Mouse (Mus musculus) embryonic facial prominence, embryonic 11.5 days (tissue): ENCODE data around the gene Foxn3. TPM values are rescaled to one million over a fixed set of nuclear protein-coding genes. Genes with fewer than 3 reads are reported as not detected.

Source experiments
- ATAC-seq: fragments of 200-750 bp; cut with Nextera tagmentation; replicated peaks from 2 replicates; pipeline ENCODE4 v1.8.0; 2017; ENCODE audit warnings: low read depth; ENCODE audit not compliant: insufficient number of reproducible peaks, low FRiP score, low TSS enrichment
- DNase-seq: peaks from one replicate; pipeline ENCODE4 v3.0.0-alpha.2; 2015; ENCODE audit warnings: low spot score
- H3K27ac ChIP-seq: fragments of 300-500 bp; sonication (generic); replicated peaks from 2 replicates; pipeline ENCODE4 v1.5.1; 2014; ENCODE audit warnings: mild to moderate bottlenecking, low read depth, low read length, control low read depth
- H3K27me3 ChIP-seq: fragments of 300-500 bp; sonication (generic); 2 replicates; pipeline ENCODE4 v1.6.1; 2014; ENCODE audit warnings: mild to moderate bottlenecking, low read length, moderate library complexity, mixed read lengths; ENCODE audit not compliant: control insufficient read depth, insufficient read depth
- H3K36me3 ChIP-seq: fragments of 300-500 bp; sonication (generic); replicated peaks from 2 replicates; pipeline ENCODE4 v1.6.1; 2014; ENCODE audit warnings: low read depth, mild to moderate bottlenecking, low read length, moderate library complexity, mixed read lengths; ENCODE audit not compliant: control insufficient read depth, insufficient read depth
- H3K4me1 ChIP-seq: fragments of 300-500 bp; sonication (generic); 2 replicates; pipeline ENCODE4 v1.6.1; 2014; ENCODE audit warnings: low read length, mixed read lengths; ENCODE audit not compliant: control insufficient read depth, insufficient read depth
- H3K4me2 ChIP-seq: fragments of 300-500 bp; sonication (generic); 2 replicates; pipeline ENCODE4 v1.6.1; 2014; ENCODE audit warnings: low read depth, mild to moderate bottlenecking, control low read depth, low read length, moderate library complexity
- H3K4me3 ChIP-seq: fragments of 300-500 bp; sonication (generic); 2 replicates; pipeline ENCODE4 v1.5.1; 2014; ENCODE audit warnings: low read depth, low read length, control low read depth
- H3K9ac ChIP-seq: fragments of 300-500 bp; sonication (generic); replicated peaks from 2 replicates; pipeline ENCODE4 v1.6.1; 2014; ENCODE audit warnings: mild to moderate bottlenecking, control low read depth, low read length
- H3K9me3 ChIP-seq: fragments of 300-500 bp; sonication (generic); replicated peaks from 2 replicates; pipeline ENCODE4 v1.6.1; 2016; ENCODE audit warnings: mild to moderate bottlenecking, low read length, inconsistent platforms, mixed read lengths; ENCODE audit not compliant: control insufficient read depth
- WGBS: fragments of 180-500 bp; shearing (Covaris S2); extraction: QIAGEN DNeasy Blood & Tissue Kit; methylation state at CpG from one replicate; pipeline ENCODE4 v1.1.7; 2014; 5-methylcytosine and 5-hydroxymethylcytosine counted together
- polyA plus RNA-seq: library from polyadenylated mRNA; unstranded; fragments of >200 nt; fragmentation: Nextera tagmentation; extraction: Ambion mirVana; gene quantifications from 2 replicates; pipeline ENCODE4 v1.2.1, GENCODE M21; 2014

The Foxn3 gene
- polyA plus RNA-seq, 1 experiment from 2014 or later: 80.5 TPM

DNA sequence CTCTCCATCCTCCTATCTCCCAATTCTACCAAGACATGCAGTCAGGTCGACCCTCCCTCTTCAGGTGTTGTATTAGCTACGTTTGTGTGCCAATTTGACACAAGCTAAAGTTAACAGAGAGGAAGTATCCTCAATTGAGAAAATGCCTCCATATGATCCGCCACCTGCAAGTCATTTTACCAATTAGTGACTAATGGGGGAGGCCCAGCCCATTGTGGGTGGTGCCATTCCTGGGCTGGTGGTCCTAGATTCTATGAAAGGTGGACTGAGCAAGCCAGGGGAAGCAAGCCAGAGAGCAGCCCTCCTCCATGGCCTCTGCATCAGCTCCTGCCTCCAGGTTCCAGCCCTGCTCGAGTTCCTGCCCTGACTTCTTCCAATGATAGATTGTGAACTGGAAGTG, 158.0 kb downstream of the Foxn3 start:
- H3K9me3 ChIP-seq: no peaks in the 10 kb centered on the region
- no peak overlapping the region for H3K4me3 ChIP-seq
- H3K27ac ChIP-seq: no peak overlapping the region
- H3K36me3 ChIP-seq: no peaks in the 10 kb centered on the region
- H3K4me2 ChIP-seq: no peak overlapping the region
- no peaks in the 10 kb centered on the region for H3K27me3 ChIP-seq
- DNase-seq: peak; percentile 60
- no peaks in the 10 kb centered on the region for H3K4me1 ChIP-seq
- 42% methylated on average over 4 of the region's 4 CpGs for WGBS
- ATAC-seq: no peak
- no peak overlapping the region for H3K9ac ChIP-seq

DNA sequence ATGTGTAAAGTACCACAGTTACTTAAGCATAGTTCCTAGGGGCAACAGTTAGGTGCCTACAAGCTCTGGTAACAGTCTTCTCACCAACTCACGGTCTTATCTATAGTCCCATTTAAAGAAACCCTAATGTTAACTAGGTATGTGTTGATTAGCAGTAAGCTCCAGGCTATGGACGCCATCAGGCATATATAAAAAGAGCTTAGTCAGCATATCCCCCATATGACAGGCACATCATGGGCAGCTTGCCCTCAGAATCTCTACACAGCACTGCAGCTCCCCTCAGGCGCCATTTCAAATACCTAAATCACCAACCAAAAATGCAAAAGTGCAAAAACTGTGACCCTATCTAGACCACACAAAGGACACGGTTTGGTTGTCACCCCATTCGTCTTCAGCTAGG, 160.4 kb downstream of the Foxn3 start:
- no peaks in the 10 kb centered on the region for H3K4me1 ChIP-seq
- H3K27ac ChIP-seq: no peak overlapping the region
- 96% methylated on average over 5 of the region's 5 CpGs for WGBS

DNA sequence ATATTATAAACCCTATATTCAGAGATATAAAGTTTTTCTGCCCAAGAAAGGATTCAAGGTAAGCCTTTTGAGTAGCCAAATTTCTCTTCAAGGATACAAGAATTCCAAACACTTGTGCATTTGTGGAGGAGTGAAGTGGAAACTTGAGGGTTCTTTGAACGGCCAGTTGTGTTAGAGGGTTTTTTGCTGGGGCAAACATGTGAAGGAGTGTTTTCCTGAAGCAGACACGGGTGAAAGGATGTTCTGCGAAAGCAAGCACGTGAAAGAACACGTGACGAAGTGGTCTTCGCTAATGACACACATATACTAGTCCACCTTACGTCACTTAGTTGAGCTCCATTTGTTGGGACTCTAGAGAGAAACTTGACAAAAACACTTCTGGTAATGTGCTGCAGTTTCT, 162.5 kb downstream of the Foxn3 start:
- 93% methylated on average over 8 of the region's 8 CpGs for WGBS

More for the DNA sequence above, 160.4 kb downstream of the Foxn3 start:
- H3K4me2 ChIP-seq: no peak overlapping the region
- no peaks in the 10 kb centered on the region for H3K36me3 ChIP-seq
- H3K27me3 ChIP-seq: no peaks in the 10 kb centered on the region
- H3K9ac ChIP-seq: no peak overlapping the region
- no peak overlapping the region for H3K4me3 ChIP-seq
- H3K9me3 ChIP-seq: no peaks in the 10 kb centered on the region
- DNase-seq (no peak), ATAC-seq (no peak)

DNA sequence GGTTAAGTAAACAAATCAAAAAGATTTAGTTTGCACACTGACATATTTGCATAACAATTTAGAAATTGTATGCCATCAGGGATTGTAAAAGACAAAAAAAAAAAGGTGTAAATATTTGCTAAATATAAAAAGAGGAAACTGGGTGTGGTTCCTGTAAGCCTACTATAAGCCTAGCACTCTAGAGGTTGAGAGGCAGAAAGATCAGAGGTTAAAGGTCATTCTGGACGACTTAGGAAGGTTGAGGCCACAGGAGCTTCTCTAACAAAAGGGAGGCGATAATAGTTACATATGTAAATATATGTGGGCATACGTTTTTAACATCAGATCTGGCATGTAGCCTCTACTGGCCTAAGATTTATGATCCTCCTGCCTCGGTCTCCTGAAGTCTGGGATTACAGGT, 163.8 kb downstream of the Foxn3 start:
- H3K9me3 ChIP-seq: no peaks in the 10 kb centered on the region
- no peaks in the 10 kb centered on the region for H3K4me1 ChIP-seq
- no peak overlapping the region for H3K4me3 ChIP-seq
- H3K27ac ChIP-seq: no peak overlapping the region
- no peak overlapping the region for H3K9ac ChIP-seq
- WGBS: 78% methylated on average over 4 of the region's 4 CpGs
- H3K36me3 ChIP-seq: no peaks in the 10 kb centered on the region
- no peak overlapping the region for H3K4me2 ChIP-seq
- ATAC-seq (no peak), DNase-seq (no peak)
- no peaks in the 10 kb centered on the region for H3K27me3 ChIP-seq

More for the DNA sequence above, 162.5 kb downstream of the Foxn3 start:
- H3K4me1 ChIP-seq: no peaks in the 10 kb centered on the region
- no peak overlapping the region for H3K4me2 ChIP-seq
- no peak overlapping the region for H3K27ac ChIP-seq
- H3K36me3 ChIP-seq: no peaks in the 10 kb centered on the region
- DNase-seq (no peak), ATAC-seq (no peak)
- no peaks in the 10 kb centered on the region for H3K9me3 ChIP-seq
- H3K9ac ChIP-seq: no peak overlapping the region
- H3K4me3 ChIP-seq: no peak overlapping the region
- no peaks in the 10 kb centered on the region for H3K27me3 ChIP-seq

DNA sequence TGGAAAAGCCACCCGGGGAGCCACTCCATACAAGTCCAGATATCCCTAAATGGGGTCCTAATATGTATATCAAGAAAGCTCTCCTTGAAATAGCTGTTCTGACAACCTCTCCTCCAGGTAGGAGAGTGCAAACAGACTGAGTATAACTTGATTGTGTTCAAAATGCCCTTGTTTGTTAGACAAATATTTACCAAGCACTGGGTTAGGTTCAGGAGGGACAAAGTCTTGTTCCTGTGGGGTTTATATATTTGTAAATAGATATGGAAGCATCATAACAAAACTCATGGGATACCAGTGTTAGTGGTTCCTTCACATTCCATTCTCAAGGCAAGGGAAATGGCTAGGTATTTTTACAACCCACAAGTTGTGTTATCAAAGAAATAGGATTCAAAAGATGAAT, 166.9 kb downstream of the Foxn3 start:
- H3K36me3 ChIP-seq: no peaks in the 10 kb centered on the region
- WGBS: 94% methylated on average over 1 of the region's 1 CpGs
- no peak overlapping the region for H3K4me3 ChIP-seq
- H3K9me3 ChIP-seq: no peaks in the 10 kb centered on the region
- ATAC-seq (no peak), DNase-seq (no peak)
- no peak overlapping the region for H3K27ac ChIP-seq
- no peaks in the 10 kb centered on the region; the same call in 1 of the 2 replicates for H3K4me1 ChIP-seq
- no peaks in the 10 kb centered on the region for H3K27me3 ChIP-seq
- no peak overlapping the region for H3K9ac ChIP-seq
- no peak overlapping the region for H3K4me2 ChIP-seq

DNA sequence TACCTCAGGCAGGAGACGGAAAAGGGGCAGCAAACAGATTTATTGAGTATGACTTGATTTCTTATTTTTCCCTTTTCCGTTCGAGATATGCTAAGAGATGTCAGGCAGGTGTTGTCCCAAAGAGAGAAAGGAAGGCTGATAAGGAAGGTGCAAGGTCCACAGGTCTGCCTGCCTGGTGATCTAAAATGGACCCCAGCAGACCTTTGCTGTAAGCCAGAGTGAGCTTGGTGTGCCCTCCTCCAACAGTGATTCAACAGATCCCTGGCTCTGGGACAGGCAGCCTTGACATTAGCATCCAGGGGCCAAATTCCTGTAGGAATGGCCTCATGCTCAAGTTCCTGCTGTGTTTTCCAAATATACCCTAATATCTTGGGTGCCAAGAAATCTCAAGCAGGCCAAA, 168.3 kb downstream of the Foxn3 start:
- Histone ChIP-seq H3K27ac (no peak overlapping the region), H3K4me2 (no peak overlapping the region), H3K36me3 (no peaks in the 10 kb centered on the region), H3K9me3 (no peaks in the 10 kb centered on the region), H3K4me3 (no peak overlapping the region), H3K27me3 (no peaks in the 10 kb centered on the region), H3K9ac (no peak overlapping the region), H3K4me1 (no peaks in the 10 kb centered on the region; the same call in 1 of the 2 replicates)
- WGBS: 78% methylated on average over 3 of the region's 3 CpGs
- ATAC-seq: no peak
- no peak for DNase-seq

DNA sequence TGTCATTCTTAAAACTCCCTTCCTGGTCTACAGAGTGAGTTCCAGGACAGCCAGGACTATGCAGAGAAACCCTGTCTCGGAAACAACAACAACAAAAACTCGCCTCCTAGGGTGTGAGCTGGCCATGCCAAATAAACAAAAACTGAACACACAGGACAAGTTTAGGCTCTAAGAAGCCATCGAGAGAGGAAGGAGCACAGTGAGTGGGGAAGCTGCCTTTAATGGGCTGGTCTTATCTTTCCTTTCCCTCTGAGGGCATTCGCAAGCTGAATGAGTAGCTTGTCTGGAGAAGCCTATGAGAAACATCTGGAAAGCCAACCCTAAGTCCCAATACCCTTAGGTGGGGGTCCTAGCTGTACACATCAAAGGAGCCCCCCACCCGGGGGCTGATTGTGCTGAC, 168.7 kb downstream of the Foxn3 start:
- Histone ChIP-seq H3K4me3 (no peak overlapping the region), H3K4me2 (no peak overlapping the region), H3K9ac (no peak overlapping the region), H3K27ac (no peak overlapping the region), H3K4me1 (no peaks in the 10 kb centered on the region; the same call in 1 of the 2 replicates), H3K9me3 (no peaks in the 10 kb centered on the region), H3K27me3 (no peaks in the 10 kb centered on the region), H3K36me3 (no peaks in the 10 kb centered on the region)
- DNase-seq (no peak), ATAC-seq (no peak)
- 59% methylated on average over 5 of the region's 5 CpGs for WGBS

DNA sequence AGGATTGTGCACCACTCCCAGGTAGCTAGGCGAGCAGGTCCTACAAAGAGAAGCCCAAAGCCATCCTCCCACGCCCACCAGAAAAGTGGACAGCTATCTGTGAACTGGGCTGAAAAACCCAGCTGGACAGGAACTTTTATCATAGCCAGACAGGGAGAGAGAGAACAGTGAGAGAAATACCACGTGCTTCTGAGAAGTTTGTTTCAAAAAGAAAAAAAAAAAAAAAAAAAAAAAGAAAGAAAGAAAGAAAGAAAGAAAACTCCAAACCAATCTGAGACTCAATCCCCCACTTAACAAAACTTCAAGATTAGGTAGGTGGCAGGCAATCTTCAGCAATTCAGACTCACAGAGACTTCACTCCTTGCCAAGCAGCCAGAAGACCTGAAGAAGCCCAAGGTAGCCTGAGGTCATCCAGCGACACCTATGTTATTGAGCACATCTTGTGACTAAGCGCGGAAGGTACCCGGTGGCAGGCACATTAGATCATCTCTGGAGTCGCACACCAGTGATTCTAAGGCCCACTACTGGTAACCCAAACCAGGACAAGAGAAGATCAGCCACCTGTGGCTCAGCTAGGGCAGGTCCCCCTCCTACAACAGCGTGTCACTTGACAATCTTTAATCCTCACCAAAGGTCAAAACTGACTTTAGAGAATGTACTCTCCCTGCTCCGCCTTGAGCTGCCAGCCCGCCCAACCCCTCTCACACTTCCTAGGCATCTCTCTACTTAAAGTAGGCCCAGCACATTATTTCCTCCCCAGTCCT, 169.3 kb downstream of the Foxn3 start:
- H3K27me3 ChIP-seq: no peaks in the 10 kb centered on the region
- peak overlapping the region; percentile 88; the same call in 1 of the 2 replicates for H3K9ac ChIP-seq
- WGBS: 32% methylated on average over 11 of the region's 11 CpGs
- H3K4me3 ChIP-seq: peak overlapping the region; percentile 95
- H3K36me3 ChIP-seq: no peaks in the 10 kb centered on the region
- peak overlapping the region; percentile 91 for H3K4me2 ChIP-seq
- no peaks in the 10 kb centered on the region; the same call in 1 of the 2 replicates for H3K4me1 ChIP-seq
- peak overlapping the region; percentile 83; the same call in 1 of the 2 replicates for H3K27ac ChIP-seq
- ATAC-seq: no peak
- H3K9me3 ChIP-seq: no peaks in the 10 kb centered on the region
- DNase-seq: no peak
